Mouse (Mus musculus) cerebellum, adult 11 months (tissue): ENCODE measurements around the gene Olfr854.

Experiments
- DNase-seq: peaks from one replicate; pipeline ENCODE4 v3.0.0; 2022

Olfr854 gene

GRCm38 (mm10) chr9:19567282-19567681 lies at the start of gene Olfr854:
Olfr854 (minus strand) TSS chr9:19567382.
- no peak for DNase-seq

GRCm38 (mm10) chr9:19582317-19582716 lies 15.1 kb upstream of the Olfr854 start, which contains the start of gene Olfr855:
Olfr855 (plus strand) TSS chr9:19582617.
- DNase-seq: no peak

- DNase-seq: no peak
These were observed 26.2 kb downstream of the Olfr854 start, which contains the start of gene Olfr853 for GRCm38 (mm10) chr9:19540976-19541375. Olfr853 (minus strand) TSS chr9:19541076.
